Mouse (Mus musculus) midbrain, postnatal 0 days (tissue): ENCODE measurements at regions not wholly inside any gene's neighbourhood (a gene's known extent, or its start where the extent isn't known, plus 50 kb on each side); places are given as distances from the start of the nearest gene placed in this dataset.

Experiments used
- ATAC-seq: fragments of 200-750 bp; cut with Nextera tagmentation; 2 replicates; pipeline ENCODE4 v1.8.0; 2017; ENCODE audit warnings: moderate number of reproducible peaks, mild to moderate bottlenecking, moderate TSS enrichment, moderate library complexity; ENCODE audit not compliant: low FRiP score
- DNase-seq: peaks from one replicate; pipeline ENCODE4 v3.0.0-alpha.2; 2015; ENCODE audit warnings: low spot score
- H3K27ac ChIP-seq: fragments of 300-500 bp; sonication (generic); 2 replicates; pipeline ENCODE4 v1.5.1; 2014; ENCODE audit warnings: low read depth, mild to moderate bottlenecking, low read length, mixed read lengths
- H3K27me3 ChIP-seq: fragments of 300-500 bp; sonication (generic); 2 replicates; pipeline ENCODE4 v1.6.1; 2014; ENCODE audit warnings: low read length, control low read depth, mixed read lengths; ENCODE audit not compliant: insufficient read depth
- H3K36me3 ChIP-seq: fragments of 300-500 bp; sonication (generic); 2 replicates; pipeline ENCODE4 v1.6.1; 2014; ENCODE audit warnings: low read length, control low read depth, mixed read lengths; ENCODE audit not compliant: insufficient read depth
- H3K4me1 ChIP-seq: fragments of 300-500 bp; sonication (generic); 2 replicates; pipeline ENCODE4 v1.6.1; 2014; ENCODE audit warnings: mild to moderate bottlenecking, control low read depth, antibody characterized with exemption, low read length, mixed read lengths; ENCODE audit not compliant: insufficient read depth
- H3K4me2 ChIP-seq: fragments of 300-500 bp; sonication (generic); 2 replicates; pipeline ENCODE4 v1.6.1; 2014; ENCODE audit warnings: low read depth, mild to moderate bottlenecking, low read length, mixed read lengths; ENCODE audit not compliant: poor library complexity, severe bottlenecking
- H3K4me3 ChIP-seq: fragments of 300-500 bp; sonication (generic); 2 replicates; pipeline ENCODE4 v1.5.1; 2014; ENCODE audit warnings: low read depth, mild to moderate bottlenecking, low read length, moderate library complexity
- H3K9ac ChIP-seq: fragments of 300-500 bp; sonication (generic); replicated peaks from 2 replicates; pipeline ENCODE4 v1.6.1; 2014; ENCODE audit warnings: mild to moderate bottlenecking, low read length, moderate library complexity, mixed read lengths; ENCODE audit not compliant: poor library complexity, severe bottlenecking
- H3K9me3 ChIP-seq: fragments of 300-500 bp; sonication (generic); 2 replicates; pipeline ENCODE4 v1.6.1; 2016; ENCODE audit warnings: low read length, control low read depth
- CTCF ChIP-seq: IDR thresholded peaks from 2 replicates; pipeline ENCODE4 v1.5.1; 2016; ENCODE audit warnings: antibody characterized with exemption, mild to moderate bottlenecking
- WGBS: fragments of 180-500 bp; shearing (Covaris S2); extraction: QIAGEN DNeasy Blood & Tissue Kit; methylation state at CpG from one replicate; pipeline ENCODE4 v1.1.7; 2014; 5-methylcytosine and 5-hydroxymethylcytosine counted together

DNA sequence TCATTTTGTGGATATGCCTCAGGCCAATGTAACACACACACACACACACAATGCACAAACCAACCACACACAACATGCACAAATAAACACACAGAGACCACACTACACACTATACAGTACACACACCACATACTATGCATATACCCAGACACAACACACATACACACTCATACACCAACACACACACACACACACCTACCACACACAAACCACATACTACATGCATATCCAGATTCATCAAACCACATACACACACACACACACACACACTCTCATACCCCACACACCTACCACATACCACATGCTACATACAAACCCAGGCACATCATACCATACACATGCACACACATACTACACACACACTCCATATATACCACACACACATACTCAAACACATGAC lies 237.0 kb upstream of the Lyplal1 start:
- Histone ChIP-seq H3K9me3 (no peaks in the 10 kb centered on the region), H3K27me3 (no peaks in the 10 kb centered on the region), H3K4me1 (no peaks in the 10 kb centered on the region), H3K4me3 (no peak overlapping the region), H3K36me3 (no peaks in the 10 kb centered on the region), H3K27ac (no peak overlapping the region), H3K4me2 (no peak overlapping the region), H3K9ac (no peak overlapping the region)
- TF ChIP-seq CTCF = no peak
- DNase-seq = no peak
- ATAC-seq = no peak

DNA sequence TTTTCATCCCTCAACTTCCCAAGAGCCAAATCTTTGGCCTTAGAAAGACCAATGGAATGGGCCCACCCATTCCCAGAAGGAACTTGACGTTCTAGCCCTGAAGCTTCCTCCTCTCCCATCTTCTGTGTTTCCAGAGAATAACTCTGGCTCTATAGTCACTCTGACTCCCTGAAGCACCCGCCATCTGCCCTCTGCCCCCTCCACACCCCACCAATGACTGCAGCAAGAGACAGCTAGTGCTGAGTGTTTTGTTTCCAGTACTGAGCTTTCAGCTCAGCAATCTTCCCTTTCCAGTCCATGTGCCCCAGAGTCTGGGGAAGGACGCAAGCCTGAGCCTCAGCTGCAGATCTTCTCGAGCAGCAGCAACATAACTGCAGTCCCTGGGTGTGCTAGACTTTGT lies 233.3 kb upstream of the Lyplal1 start:
- Histone ChIP-seq H3K4me3 (no peak overlapping the region), H3K4me2 (no peak overlapping the region), H3K27ac (no peak overlapping the region), H3K27me3 (no peaks in the 10 kb centered on the region), H3K4me1 (no peaks in the 10 kb centered on the region), H3K9ac (no peak overlapping the region), H3K36me3 (no peaks in the 10 kb centered on the region), H3K9me3 (no peaks in the 10 kb centered on the region)
- 79% methylated on average over 4 of the region's 4 CpGs for WGBS
- ATAC-seq = no peak
- no peak for DNase-seq
- no peak for TF ChIP-seq CTCF

DNA sequence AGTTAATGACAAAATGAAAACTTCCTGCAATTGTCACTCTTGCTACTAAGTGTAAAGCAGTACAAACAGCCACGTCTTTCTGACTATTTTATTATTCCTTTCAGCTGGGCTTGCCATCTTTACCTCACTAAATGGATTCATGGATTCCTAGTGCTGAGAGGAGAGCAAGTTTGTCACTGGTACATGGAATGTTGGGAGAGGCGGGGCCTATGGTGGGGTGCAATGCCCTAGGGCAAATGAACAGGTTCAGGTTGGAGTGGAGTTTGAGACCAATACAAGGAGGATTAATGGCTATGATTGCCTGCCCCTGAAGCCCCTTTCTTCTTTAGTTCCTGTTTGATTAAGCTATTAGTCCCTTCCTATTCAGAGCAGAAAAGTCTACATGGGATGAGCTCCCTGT lies 232.9 kb upstream of the Lyplal1 start:
- ATAC-seq (no peak), DNase-seq (no peak)

DNA sequence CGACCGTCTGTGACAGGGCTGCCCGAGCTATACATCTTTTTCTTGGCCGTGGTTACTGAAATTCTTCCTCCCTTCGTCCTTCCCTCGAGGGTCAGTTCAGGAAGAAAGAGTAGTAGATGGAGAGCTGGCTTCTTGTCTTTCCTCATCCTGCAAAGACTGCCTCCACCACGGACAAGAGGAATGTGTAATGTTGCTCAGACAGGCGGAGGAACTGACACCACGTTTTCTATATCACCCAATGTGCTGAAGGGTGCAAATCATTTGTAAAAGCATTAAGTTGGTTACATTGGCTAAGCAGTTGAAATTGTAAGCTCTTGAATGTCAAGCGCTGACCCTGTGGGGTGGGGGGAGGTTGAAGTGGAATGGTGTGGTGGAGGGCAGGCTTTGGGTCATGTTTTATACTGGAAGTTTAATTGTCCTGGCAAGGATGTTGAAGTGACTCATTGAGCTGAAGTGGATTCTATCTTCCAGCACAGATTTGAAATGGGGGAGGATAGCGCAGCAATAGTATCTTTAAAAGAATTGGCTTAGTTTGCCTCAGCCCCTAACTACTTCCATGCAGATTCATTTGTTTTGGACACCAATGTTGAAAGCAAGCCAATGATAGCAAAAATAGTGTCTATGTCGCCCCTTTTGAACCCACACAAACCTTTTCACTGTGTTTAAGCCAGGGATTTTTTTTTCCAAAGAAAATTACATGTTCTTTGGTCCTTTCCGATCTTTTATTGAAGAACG lies 230.5 kb upstream of the Lyplal1 start:
- WGBS = 87% methylated on average over 14 of the region's 14 CpGs
- TF ChIP-seq CTCF = no peak
- H3K27ac ChIP-seq = no peak overlapping the region

More for the DNA sequence above, 232.9 kb upstream of the Lyplal1 start:
- no peaks in the 10 kb centered on the region for H3K9me3 ChIP-seq
- WGBS = 87% methylated on average over 2 of the region's 2 CpGs
- H3K4me2 ChIP-seq = no peak overlapping the region
- no peak overlapping the region for H3K9ac ChIP-seq
- no peaks in the 10 kb centered on the region for H3K27me3 ChIP-seq
- H3K4me1 ChIP-seq = no peaks in the 10 kb centered on the region
- no peak for TF ChIP-seq CTCF
- H3K36me3 ChIP-seq = no peaks in the 10 kb centered on the region
- no peak overlapping the region for H3K4me3 ChIP-seq
- no peak overlapping the region for H3K27ac ChIP-seq

DNA sequence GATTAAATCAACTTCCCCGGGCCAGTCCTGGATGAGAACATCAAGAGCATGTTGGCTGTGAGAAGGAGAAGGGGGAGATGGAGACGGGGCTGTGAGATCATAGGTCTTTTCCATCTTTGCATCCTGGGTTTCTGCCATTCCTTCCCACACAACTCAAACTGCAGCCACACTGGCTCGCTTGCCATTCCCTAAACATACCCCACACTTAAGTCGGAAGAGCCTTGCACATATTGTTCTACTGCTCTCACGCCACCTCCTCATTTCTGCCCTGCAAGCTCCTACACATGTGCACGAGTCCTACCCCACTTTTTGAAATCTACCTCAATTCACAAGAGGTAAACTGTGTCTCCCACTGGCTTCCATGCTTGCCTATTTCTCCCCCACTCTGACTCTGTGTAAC lies 228.3 kb upstream of the Lyplal1 start:
- Histone ChIP-seq H3K4me1 (no peaks in the 10 kb centered on the region), H3K27ac (no peak overlapping the region), H3K27me3 (no peaks in the 10 kb centered on the region), H3K4me2 (no peak overlapping the region), H3K9ac (no peak overlapping the region), H3K4me3 (no peak overlapping the region), H3K36me3 (no peaks in the 10 kb centered on the region), H3K9me3 (no peaks in the 10 kb centered on the region)
- 89% methylated on average over 6 of the region's 6 CpGs for WGBS
- ATAC-seq = no peak
- DNase-seq = no peak
- TF ChIP-seq CTCF = no peak

More for the DNA sequence above, 230.5 kb upstream of the Lyplal1 start:
- no peak for DNase-seq
- Histone ChIP-seq H3K36me3 (no peaks in the 10 kb centered on the region), H3K9ac (no peak overlapping the region), H3K27me3 (no peaks in the 10 kb centered on the region), H3K4me1 (no peaks in the 10 kb centered on the region), H3K4me2 (no peak overlapping the region), H3K4me3 (no peak overlapping the region), H3K9me3 (no peaks in the 10 kb centered on the region)
- no peak for ATAC-seq

DNA sequence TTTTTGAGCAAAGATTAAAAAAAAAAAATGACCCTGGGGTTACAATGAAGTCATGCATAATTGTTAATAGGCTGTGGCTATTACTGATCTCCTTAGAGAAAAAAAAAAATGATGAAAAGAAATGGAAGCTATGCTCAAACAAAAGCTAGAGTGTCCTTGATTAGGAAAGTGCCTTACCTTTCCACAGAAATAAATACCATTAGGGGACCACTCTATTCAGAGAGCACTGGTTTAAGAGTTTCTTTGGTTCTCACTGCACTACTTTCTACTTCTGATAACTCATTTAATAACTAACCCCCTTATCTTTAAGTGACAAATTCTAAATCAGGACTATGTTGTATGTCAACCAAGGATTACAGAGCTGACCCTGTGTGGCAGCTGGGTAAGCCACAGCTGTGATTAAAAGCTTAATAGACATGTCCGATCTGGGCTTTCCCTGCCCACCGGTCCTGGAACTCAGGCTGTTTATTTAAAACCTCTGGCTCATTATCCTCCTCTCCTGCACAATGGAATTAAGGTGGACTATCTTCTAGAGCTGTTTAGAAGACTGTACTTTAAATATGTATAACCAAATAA lies 225.9 kb upstream of the Lyplal1 start:
- no peak overlapping the region for H3K27ac ChIP-seq
- ATAC-seq (no peak), DNase-seq (no peak)
- H3K9me3 ChIP-seq = no peaks in the 10 kb centered on the region
- no peaks in the 10 kb centered on the region for H3K4me1 ChIP-seq
- no peak overlapping the region for H3K4me2 ChIP-seq
- no peak overlapping the region for H3K9ac ChIP-seq
- H3K36me3 ChIP-seq = no peaks in the 10 kb centered on the region
- no peak overlapping the region for H3K4me3 ChIP-seq
- WGBS = 37% methylated on average over 2 of the region's 2 CpGs
- H3K27me3 ChIP-seq = no peaks in the 10 kb centered on the region
- TF ChIP-seq CTCF = no peak
